ENCODE assay signal across 32 mouse cellular contexts in the genomic region with DNA sequence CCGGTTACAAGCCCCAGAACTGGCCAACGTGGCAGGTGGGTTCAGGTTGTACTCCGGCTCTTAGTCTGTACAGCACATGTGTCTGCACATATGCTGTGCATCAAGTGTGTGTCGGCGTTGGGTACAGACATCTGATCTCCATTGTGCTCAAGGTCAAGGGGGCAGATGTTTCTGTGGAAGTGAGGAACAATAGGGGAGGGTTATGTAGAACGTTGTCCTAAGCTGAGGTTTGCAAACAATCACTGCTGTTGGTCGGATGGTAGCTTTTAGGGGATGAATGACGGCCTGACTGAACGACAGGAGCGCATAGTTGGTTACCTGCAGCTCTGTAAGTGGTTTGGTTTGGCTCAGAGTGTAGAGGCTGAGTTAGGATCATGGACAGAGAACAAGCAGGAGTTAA.
"Had no signal": no experiment of that assay in that cellular context is flagged by ENCODE, and none has a peak within 500 bp of the region (broad histone marks: within the 10 kb centered on the region; RNA-seq: fewer than 3 reads in every experiment).

No protein-coding gene starts in this region.

- H3K4me3 ChIP-seq: limb, embryonic 10.5 days; limb, embryonic 12.5 days; limb, embryonic 13.5 days; limb, embryonic 15.5 days; liver, embryonic 12.5 days; liver, embryonic 13.5 days; liver, embryonic 15.5 days; lung, embryonic 15.5 days; megakaryocyte, embryonic 14.5 days; midbrain, embryonic 10.5 days; midbrain, embryonic 12.5 days; midbrain, embryonic 13.5 days; midbrain, embryonic 15.5 days; myocyte; neural tube, embryonic 12.5 days had no signal

- H3K9ac ChIP-seq: limb, embryonic 12.5 days; limb, embryonic 13.5 days; limb, embryonic 15.5 days; liver, embryonic 12.5 days; liver, embryonic 13.5 days; liver, embryonic 14.5 days; liver, embryonic 15.5 days; liver, postnatal 0 days; lung, embryonic 14.5 days; lung, embryonic 15.5 days; midbrain, embryonic 12.5 days; midbrain, embryonic 13.5 days; midbrain, embryonic 15.5 days; neural tube, embryonic 12.5 days had no signal

- H3K4me2 ChIP-seq: limb, embryonic 12.5 days; limb, embryonic 13.5 days; limb, embryonic 15.5 days; liver, embryonic 11.5 days; liver, embryonic 12.5 days; liver, embryonic 13.5 days; liver, embryonic 15.5 days; lung, embryonic 14.5 days; lung, embryonic 15.5 days; midbrain, embryonic 11.5 days; midbrain, embryonic 12.5 days; midbrain, embryonic 13.5 days; midbrain, embryonic 15.5 days; neural tube, embryonic 12.5 days had no signal

- H3K9me3 ChIP-seq: limb, embryonic 10.5 days; limb, embryonic 12.5 days; limb, embryonic 13.5 days; limb, embryonic 15.5 days; liver, embryonic 12.5 days; liver, embryonic 13.5 days; liver, embryonic 15.5 days; lung, embryonic 15.5 days; megakaryocyte, embryonic 14.5 days; midbrain, embryonic 10.5 days; midbrain, embryonic 12.5 days; midbrain, embryonic 13.5 days; midbrain, embryonic 15.5 days; neural tube, embryonic 12.5 days had no signal

- H3K4me1 ChIP-seq: limb, embryonic 10.5 days; limb, embryonic 12.5 days; limb, embryonic 13.5 days; limb, embryonic 15.5 days; liver, embryonic 15.5 days; lung, embryonic 15.5 days; midbrain, embryonic 10.5 days; midbrain, embryonic 12.5 days; midbrain, embryonic 13.5 days; midbrain, embryonic 15.5 days; neural tube, embryonic 12.5 days had no signal

- H3K27me3 ChIP-seq: limb, embryonic 12.5 days; limb, embryonic 13.5 days; limb, embryonic 15.5 days; liver, embryonic 12.5 days; liver, embryonic 13.5 days; liver, embryonic 15.5 days; lung, embryonic 15.5 days; megakaryocyte, embryonic 14.5 days; midbrain, embryonic 12.5 days; midbrain, embryonic 13.5 days; midbrain, embryonic 15.5 days; neural tube, embryonic 12.5 days had no signal

- ATAC-seq: liver, embryonic 12.5 days; liver, postnatal 0 days; lung, postnatal 0 days; midbrain, embryonic 13.5 days; midbrain, embryonic 15.5 days; midbrain, embryonic 16.5 days had no signal

- H3K27ac ChIP-seq: limb, embryonic 10.5 days; limb, embryonic 12.5 days; limb, embryonic 13.5 days; limb, embryonic 15.5 days; liver, embryonic 12.5 days; liver, embryonic 13.5 days; liver, embryonic 14.5 days; liver, embryonic 15.5 days; lung, embryonic 15.5 days; macrophage; midbrain, embryonic 10.5 days; midbrain, embryonic 12.5 days; midbrain, embryonic 13.5 days; midbrain, embryonic 15.5 days; neural tube, embryonic 12.5 days had no signal

- DNase-seq: left cerebral cortex, postnatal 4 days; liver; liver, embryonic 13.5 days; liver, postnatal 0 days; lung, adult 18-20 months; lung, adult 2 months; lung, embryonic 14.5 days; lung, postnatal 10 days; lung, postnatal 14 days; lung, postnatal 36 days; lung, postnatal 4 days; midbrain, embryonic 14.5 days had no signal
